Mouse (Mus musculus) MEL (cell line): ENCODE results near the gene Immp2l. TPM values are rescaled to one million over a fixed set of nuclear protein-coding genes. Genes with fewer than 3 reads are reported as not detected.

Experiments used
- DNase-seq: peaks from one replicate; pipeline ENCODE4 v3.0.0; 2011; ENCODE audit warnings: low read depth, low spot score
- H3K27ac ChIP-seq: 2 replicates; pipeline ENCODE4 v1.5.1; 2012; ENCODE audit warnings: low read depth, mild to moderate bottlenecking, control low read depth, low read length, moderate library complexity; ENCODE audit not compliant: control insufficient read depth
- H3K27me3 ChIP-seq, 2 experiments: fragments of 150-350 bp in 1 of 2; sonication (generic) in 1 of 2; 2 replicates each; pipeline ENCODE4 v1.6.1; 2012; ENCODE audit warnings: low read length in 2 of 2, mild to moderate bottlenecking in 2 of 2, improper control_type of control experiment in 1 of 2, moderate library complexity in 1 of 2; ENCODE audit not compliant: insufficient read depth in 2 of 2, control insufficient read depth in 1 of 2
- H3K36me3 ChIP-seq, 2 experiments: 2 replicates each; pipeline ENCODE4 v1.6.1; 2012 to 2014; ENCODE audit warnings: low read length in 2 of 2, improper control_type of control experiment in 1 of 2, inconsistent platforms in 1 of 2, mild to moderate bottlenecking in 1 of 2; ENCODE audit not compliant: insufficient read depth in 2 of 2, control insufficient read depth in 1 of 2
- H3K4me1 ChIP-seq, 2 experiments: fragments of 150-350 bp in 1 of 2; sonication (generic) in 1 of 2; 2 replicates each; pipeline ENCODE4 v1.6.1; 2012; ENCODE audit warnings: low read length in 2 of 2, improper control_type of control experiment in 1 of 2, mild to moderate bottlenecking in 1 of 2; ENCODE audit not compliant: insufficient read depth in 2 of 2, control insufficient read depth in 1 of 2
- H3K4me3 ChIP-seq, 2 experiments: fragments of 150-350 bp in 1 of 2; sonication (generic) in 1 of 2; 2 replicates each; pipeline ENCODE4 v1.5.1; 2012; ENCODE audit warnings: low read depth in 2 of 2, low read length in 2 of 2, mild to moderate bottlenecking in 2 of 2, moderate library complexity in 2 of 2, control low read depth in 1 of 2, improper control_type of control experiment in 1 of 2; ENCODE audit not compliant: control insufficient read depth in 1 of 2, insufficient read depth in 1 of 2
- H3K79me2 ChIP-seq: 2 replicates; pipeline ENCODE4 v1.6.1; 2012; ENCODE audit warnings: mild to moderate bottlenecking, low read length, moderate library complexity; ENCODE audit not compliant: control insufficient read depth, poor library complexity, insufficient read depth
- H3K9ac ChIP-seq: 2 replicates; pipeline ENCODE4 v1.6.1; 2012; ENCODE audit warnings: low read depth, mild to moderate bottlenecking, control low read depth, low read length, moderate library complexity; ENCODE audit not compliant: control insufficient read depth, poor library complexity, severe bottlenecking
- H3K9me3 ChIP-seq: fragments of 150-350 bp; sonication (generic); replicated peaks from 2 replicates; pipeline ENCODE4 v1.6.1; 2012; ENCODE audit warnings: mild to moderate bottlenecking, low read length, improper control_type of control experiment, moderate library complexity; ENCODE audit not compliant: insufficient read depth
- BHLHE40 ChIP-seq: IDR thresholded peaks from 2 replicates; pipeline ENCODE4 v1.6.1; 2012; ENCODE audit warnings: low read depth, mild to moderate bottlenecking, inconsistent platforms, low read length, improper control_type of control experiment, borderline replicate concordance
- CHD1 ChIP-seq: IDR thresholded peaks from 2 replicates; pipeline ENCODE4 v1.6.1; 2012; ENCODE audit warnings: low read depth, mild to moderate bottlenecking, inconsistent platforms, low read length, improper control_type of control experiment
- CHD2 ChIP-seq: IDR thresholded peaks from 2 replicates; pipeline ENCODE4 v1.6.1; 2011; ENCODE audit warnings: low read length, improper control_type of control experiment
- CTCF ChIP-seq, 3 experiments: IDR thresholded peaks in 2 of 3; conservative IDR thresholded peaks in 1 of 3; 2 replicates each; pipeline ENCODE4 v1.5.1; 2011 to 2012; ENCODE audit warnings: low read length in 3 of 3, low read depth in 2 of 3, mild to moderate bottlenecking in 2 of 3, improper control_type of control experiment in 1 of 3, inconsistent platforms in 1 of 3, mixed read lengths in 1 of 3, moderate library complexity in 1 of 3; ENCODE audit not compliant: control insufficient read depth in 1 of 3, insufficient read depth in 1 of 3, poor library complexity in 1 of 3, severe bottlenecking in 1 of 3
- ELF1 ChIP-seq: IDR thresholded peaks from 2 replicates; pipeline ENCODE4 v1.6.1; 2014; ENCODE audit warnings: low read depth, mild to moderate bottlenecking, inconsistent platforms, low read length, improper control_type of control experiment, moderate library complexity
- ETS1 ChIP-seq: IDR thresholded peaks from 2 replicates; pipeline ENCODE4 v1.6.1; 2012; ENCODE audit warnings: low read depth, mild to moderate bottlenecking, inconsistent platforms, low read length, improper control_type of control experiment, moderate library complexity
- GATA1 ChIP-seq: IDR thresholded peaks from 2 replicates; pipeline ENCODE4 v1.6.1; 2011; ENCODE audit warnings: low read depth, low read length, improper control_type of control experiment
- MAFK ChIP-seq: IDR thresholded peaks from 2 replicates; pipeline ENCODE4 v1.6.1; 2011; ENCODE audit warnings: low read depth, mild to moderate bottlenecking, low read length, improper control_type of control experiment, borderline replicate concordance
- MEF2A ChIP-seq: IDR thresholded peaks from 2 replicates; pipeline ENCODE4 v1.6.1; 2014; ENCODE audit warnings: low read depth, mild to moderate bottlenecking, inconsistent platforms, low read length, improper control_type of control experiment; ENCODE audit not compliant: poor library complexity, insufficient replicate concordance, severe bottlenecking; ENCODE audit errors: extremely low read depth
- MYB ChIP-seq: IDR thresholded peaks from 2 replicates; pipeline ENCODE4 v1.6.1; 2011; ENCODE audit warnings: mild to moderate bottlenecking, low read depth, low read length, improper control_type of control experiment
- NRF1 ChIP-seq: IDR thresholded peaks from 2 replicates; pipeline ENCODE4 v1.6.1; 2014; ENCODE audit warnings: low read depth, mild to moderate bottlenecking, inconsistent platforms, low read length, improper control_type of control experiment, moderate library complexity; ENCODE audit not compliant: poor library complexity, insufficient read depth, severe bottlenecking
- POLR2AphosphoS5 ChIP-seq: IDR thresholded peaks from 2 replicates; pipeline ENCODE4 v1.6.1; 2012; ENCODE audit warnings: low read depth, borderline replicate concordance, mild to moderate bottlenecking, inconsistent platforms, low read length, moderate library complexity, mixed read lengths
- RCOR1 ChIP-seq: IDR thresholded peaks from 2 replicates; pipeline ENCODE4 v1.6.1; 2012; ENCODE audit warnings: low read depth, mild to moderate bottlenecking, inconsistent platforms, low read length, improper control_type of control experiment
- SMC3 ChIP-seq: IDR thresholded peaks from 2 replicates; pipeline ENCODE4 v1.6.1; 2011; ENCODE audit warnings: low read depth, low read length, improper control_type of control experiment
- TAL1 ChIP-seq: IDR thresholded peaks from 2 replicates; pipeline ENCODE4 v1.6.1; 2012; ENCODE audit warnings: mild to moderate bottlenecking, inconsistent platforms, low read length, moderate library complexity, mixed read lengths
- TBP ChIP-seq: IDR thresholded peaks from 2 replicates; pipeline ENCODE4 v1.8.0; 2011; ENCODE audit warnings: low read depth, low read length, improper control_type of control experiment
- USF1 ChIP-seq: IDR thresholded peaks from 2 replicates; pipeline ENCODE4 v1.6.1; 2014; ENCODE audit warnings: low read depth, mild to moderate bottlenecking, inconsistent platforms, low read length, improper control_type of control experiment, moderate library complexity
- USF2 ChIP-seq, 2 experiments: IDR thresholded peaks; 2 replicates each; pipeline ENCODE4 v1.6.1; 2011 to 2012; ENCODE audit warnings: improper control_type of control experiment in 2 of 2, low read length in 2 of 2, borderline replicate concordance in 1 of 2, inconsistent platforms in 1 of 2, low read depth in 1 of 2, mild to moderate bottlenecking in 1 of 2; ENCODE audit not compliant: insufficient read depth in 1 of 2
- ZC3H11A ChIP-seq: IDR thresholded peaks from 2 replicates; pipeline ENCODE4 v1.6.1; 2012; ENCODE audit warnings: low read depth, mild to moderate bottlenecking, inconsistent platforms, low read length, improper control_type of control experiment
- ZMIZ1 ChIP-seq: IDR thresholded peaks from 2 replicates; pipeline ENCODE4 v1.6.1; 2012; ENCODE audit warnings: low read depth, mild to moderate bottlenecking, inconsistent platforms, low read length, improper control_type of control experiment, moderate library complexity
- ZNF384 ChIP-seq: IDR thresholded peaks from 2 replicates; pipeline ENCODE4 v1.6.1; 2012; ENCODE audit warnings: low read depth, mild to moderate bottlenecking, inconsistent platforms, low read length, improper control_type of control experiment
- polyA plus RNA-seq, 2 experiments: library from polyadenylated mRNA; stranded (reverse) in 1 of 2; unstranded in 1 of 2; fragments of >175 nt in 1 of 2; fragments of >200 nt in 1 of 2; gene quantifications; 2 replicates each; pipeline versions ENCODE4 v1.2.1 to v1.2.4; 2012; ENCODE audit warnings: low replicate concordance in 2 of 2, low read depth in 1 of 2; ENCODE audit not compliant: insufficient read length in 2 of 2, insufficient read depth in 1 of 2, missing spikeins in 1 of 2
- total RNA-seq: library from RNA; depleted of rRNA; stranded (reverse); fragments of 300-350 nt; gene quantifications from 2 replicates; pipeline ENCODE4 v1.2.3, GENCODE M21; 2012

The Immp2l gene
- total and polyA plus RNA-seq, 3 experiments = 4.0 to 5.0 TPM; not detected in 1

DNA sequence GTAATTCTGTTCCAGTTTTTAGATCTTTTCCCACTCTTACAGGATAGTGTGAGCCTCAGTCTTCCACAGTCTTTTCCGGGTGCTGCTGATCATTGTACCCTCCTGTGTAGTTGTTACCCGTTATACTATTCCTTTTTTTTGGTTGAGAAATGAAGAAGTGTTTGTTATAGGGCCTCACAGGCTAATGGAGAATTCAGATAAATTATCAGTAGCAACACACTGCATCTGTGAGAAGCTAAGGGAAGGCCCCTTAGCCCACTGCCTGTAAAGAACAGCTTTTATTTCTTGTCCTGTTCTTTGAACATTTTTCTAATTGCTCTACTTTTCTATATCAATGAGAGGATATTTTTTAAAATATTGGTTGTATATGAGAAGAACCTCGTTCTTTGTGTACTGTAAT is 226.2 kb downstream of the Immp2l start:
- Histone ChIP-seq H3K27ac (no peak overlapping the region), H3K4me3 (no peak overlapping the region), H3K9ac (no peak overlapping the region), H3K9me3 (no peaks in the 10 kb centered on the region), H3K4me1 (no peaks in the 10 kb centered on the region), H3K36me3 (no peaks in the 10 kb centered on the region), H3K79me2 (no peaks in the 10 kb centered on the region), H3K27me3 (no peaks in the 10 kb centered on the region)
- peak; percentile 9 for DNase-seq
- TF ChIP-seq TAL1 = no peak

- no peak for TF ChIP-seq MAFK
- TF ChIP-seq SMC3 = no peak
- TF ChIP-seq MYB = no peak
- no peak for TF ChIP-seq POLR2AphosphoS5
- no peak for TF ChIP-seq CTCF (IDR thresholded peaks at IDR 0.05 in 2 of 3, conservative IDR thresholded peaks at IDR 0.05 in 1 of 3; ENCODE audit: control insufficient read depth in 1 of 3, insufficient read depth in 1 of 3, low read depth in 2 of 3, low read length in 3 of 3, poor library complexity in 1 of 3, severe bottlenecking in 1 of 3)
- TF ChIP-seq CHD2 = no peak
- TF ChIP-seq BHLHE40 = no peak
- TF ChIP-seq USF1 = no peak
- no peak for TF ChIP-seq ZMIZ1
- TF ChIP-seq CHD1 = no peak
- no peak for TF ChIP-seq MEF2A
- TF ChIP-seq ZC3H11A = no peak
- TF ChIP-seq ETS1 = no peak
- TF ChIP-seq USF2 (IDR thresholded peaks at IDR 0.05; ENCODE audit: borderline replicate concordance in 1 of 2, insufficient read depth in 1 of 2, low read depth in 1 of 2, low read length in 2 of 2) = no peak
- no peak for TF ChIP-seq TBP
- no peak for TF ChIP-seq RCOR1
- no peak for TF ChIP-seq ELF1
- no peak for TF ChIP-seq ZNF384
- no peak for TF ChIP-seq GATA1
- TF ChIP-seq NRF1 = no peak
- no peaks in the 10 kb centered on the region for H3K9me3 ChIP-seq
- H3K27ac ChIP-seq = no peak overlapping the region
- H3K9ac ChIP-seq = no peak overlapping the region
- H3K79me2 ChIP-seq = no peaks in the 10 kb centered on the region
- H3K4me1 ChIP-seq = no peaks in the 10 kb centered on the region
- DNase-seq = no peak
- no peak overlapping the region for H3K4me3 ChIP-seq
- H3K36me3 ChIP-seq = no peaks in the 10 kb centered on the region; a peak in 1 of 4 replicates
- no peaks in the 10 kb centered on the region for H3K27me3 ChIP-seq
Measured at GRCm38 (mm10) chr12:41257905-41258304, 234.0 kb downstream of the Immp2l start.
